Mouse (Mus musculus) embryo, embryonic 11 days (tissue): ENCODE results near the gene Cyp2ab1.

Source experiments
- DNase-seq: peaks from one replicate; pipeline ENCODE4 v3.0.0-alpha.2; 2015

Gene Cyp2ab1

GRCm38 (mm10) chr16:20265089-20265488 is 60.1 kb downstream of the Cyp2ab1 start:
- no peak for DNase-seq
